Mouse (Mus musculus) ES-E14 (cell line): Measurements from ENCODE around the gene Cd320.
"Not testable (repeated sequence)": the region's sequence is repeated elsewhere in the genome, so short reads cannot be mapped to it uniquely, and the experiment has no call there.

Experiments used
- CHD2 ChIP-seq: IDR thresholded peaks from 2 replicates; pipeline ENCODE4 v1.6.1; 2014; ENCODE audit warnings: mild to moderate bottlenecking, low read depth, low read length, inconsistent platforms
- HCFC1 ChIP-seq: IDR thresholded peaks from 2 replicates; pipeline ENCODE4 v1.6.1; 2012; ENCODE audit warnings: low read length, inconsistent platforms, borderline replicate concordance; ENCODE audit not compliant: insufficient read depth
- MAFK ChIP-seq: IDR thresholded peaks from 2 replicates; pipeline ENCODE4 v1.6.1; 2014; ENCODE audit warnings: mild to moderate bottlenecking, low read depth, low read length, inconsistent platforms; ENCODE audit not compliant: insufficient read depth
- ZC3H11A ChIP-seq: IDR thresholded peaks from 2 replicates; pipeline ENCODE4 v1.6.1; 2012; ENCODE audit warnings: low read depth, mild to moderate bottlenecking, inconsistent platforms, low read length, borderline replicate concordance
- ZNF384 ChIP-seq: IDR thresholded peaks from 2 replicates; pipeline ENCODE4 v1.6.1; 2012; ENCODE audit warnings: low read depth, low read length, inconsistent platforms

- TF ChIP-seq MAFK, ZNF384, ZC3H11A, CHD2, HCFC1: not testable (repeated sequence)
Observed at GRCm38 (mm10) chr17:33875797-33876196, 32.9 kb downstream of the Cd320 start.
